12 mouse cellular contexts compared by ENCODE assay signal in the genomic region with DNA sequence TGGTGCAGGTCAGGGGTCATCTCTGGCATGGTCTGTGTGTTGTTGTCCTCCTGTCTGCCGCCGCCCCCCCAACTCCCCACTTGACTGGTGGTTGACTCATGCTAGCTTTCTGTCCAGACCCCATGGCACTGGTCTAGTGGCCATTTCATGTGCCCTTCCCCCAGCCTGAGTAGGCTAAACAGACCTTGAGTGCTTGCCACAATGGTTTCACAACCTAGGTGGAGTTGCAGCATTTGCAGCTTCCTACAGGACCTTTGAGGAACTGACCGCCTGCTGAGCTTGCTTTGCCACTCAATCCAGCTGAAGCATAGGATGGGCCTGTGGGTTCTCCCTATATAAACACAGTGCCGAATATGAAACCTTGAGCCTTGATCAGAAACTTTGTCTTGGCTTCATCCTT. TPM values are rescaled to one million over a fixed set of nuclear protein-coding genes. Genes with fewer than 3 reads are reported as not detected.
A peak's percentile ranks its signal among the peaks of the same experiment; 100 is the strongest.
DNase-seq lines count a peak whose midpoint lies in the region; ATAC-seq and TF ChIP-seq lines count a peak whose summit lies in the region.
"Had no signal": no experiment of that assay in that cellular context is flagged by ENCODE, and none has a peak within 500 bp of the region (broad histone marks: within the 10 kb centered on the region; RNA-seq: fewer than 3 reads in every experiment).

No protein-coding gene starts in this region.

- peak; percentile 72 for ATAC-seq in neutrophil, adult 5-6 weeks (ENCODE audit: extremely low read depth, insufficient number of reproducible peaks, low FRiP score, poor library complexity, severe bottlenecking)
- ATAC-seq: forebrain, embryonic 14.5 days had no signal

- peaks cover 11% of the 10 kb centered on the region for H3K36me3 ChIP-seq in liver, adult 2 months (ENCODE audit: control insufficient read depth, insufficient read depth, low read length)

- peak; percentile 32 for DNase-seq in liver, adult 2 months (ENCODE audit: extremely low read depth, low read depth, low spot score)
- no peak for DNase-seq in liver
- peak; percentile 42 to 71 for DNase-seq in adrenal gland, postnatal 36 days
- no peak for DNase-seq in lung, adult 2 months
- DNase-seq in heart, adult 9 months (ENCODE audit: low spot score in 2 of 2) = no peak
- no peak for DNase-seq in urinary bladder, postnatal 25 days (ENCODE audit: low spot score)
- DNase-seq: cerebellum, adult 8-10 months had no signal

- H3K27me3 ChIP-seq in liver, adult 2 months (ENCODE audit: control insufficient read depth, insufficient read depth, low read length) = no peaks in the 10 kb centered on the region
- H3K27me3 ChIP-seq: megakaryocyte, embryonic 14.5 days had no signal

- peaks cover 3% of the 10 kb centered on the region; the same call in 1 of the 2 replicates for H3K79me2 ChIP-seq in liver, adult 2 months (ENCODE audit: control insufficient read depth, insufficient read depth, low read length)

- WGBS in liver, adult 2 months = 80% methylated on average over 4 of the region's 4 CpGs
- 85% methylated on average over 4 of the region's 4 CpGs for WGBS in lung, adult 2 months

- no peak for TF ChIP-seq POLR2A in liver, adult 2 months (IDR thresholded peaks at IDR 0.05; ENCODE audit: extremely low read depth, insufficient read depth, low read length)
- TF ChIP-seq POLR2A in lung, adult 2 months (IDR thresholded peaks at IDR 0.05; ENCODE audit: borderline replicate concordance, extremely low read depth, low read depth, low read length) = no peak

- H3K4me1 ChIP-seq in liver, adult 2 months (ENCODE audit: control insufficient read depth, insufficient read depth, low read length) = no peaks in the 10 kb centered on the region
- H3K4me1 ChIP-seq in lung, adult 2 months (ENCODE audit: control insufficient read depth, insufficient read depth, low read length) = no peaks in the 10 kb centered on the region

- no peak overlapping the region for H3K27ac ChIP-seq in liver, adult 2 months (replicated peaks; ENCODE audit: insufficient read depth, low read depth, low read length)
- H3K27ac ChIP-seq: hindbrain, embryonic 14.5 days; kidney, postnatal 0 days had no signal

- H3K9ac ChIP-seq in liver, adult 2 months (ENCODE audit: low read depth, low read length) = no peak overlapping the region
- H3K9ac ChIP-seq: hindbrain, embryonic 14.5 days had no signal

- no peak for TF ChIP-seq CTCF in liver, adult 2 months (IDR thresholded peaks at IDR 0.05; ENCODE audit: low read depth, low read length)
- 0 out of 2 replicates have a peak, but pooled peaks have one; percentile 6 for TF ChIP-seq CTCF in lung, adult 2 months (IDR thresholded peaks at IDR 0.05; ENCODE audit: insufficient read depth, low read length)

- no peak overlapping the region for H3K4me3 ChIP-seq in liver, adult 2 months (ENCODE audit: insufficient read depth, low read depth, low read length)
- no peak overlapping the region for H3K4me3 ChIP-seq in lung, adult 2 months (replicated peaks; ENCODE audit: extremely low read depth, low read depth, low read length)
- H3K4me3 ChIP-seq: megakaryocyte, embryonic 14.5 days had no signal

RNA-seq across cellular contexts. Expression of a gene that starts 15.0 kb away (rescaled TPM):
- 29.3 and 31.0 TPM in 2 replicates for total RNA-seq in liver, adult 2 months (2014; rRNA removed)
- polyA plus RNA-seq in liver, adult 2 months (2012; rRNA removed) = 13.6 and 16.4 TPM in 2 replicates
- 10 to 100 TPM; 55.6 to 72.3 TPM for total RNA-seq in adrenal gland, postnatal 36 days (2021)
- 14.2 and 26.8 TPM in 2 replicates for polyA plus RNA-seq in lung, adult 2 months (2012; rRNA removed)
- total RNA-seq in neutrophil, adult 5-6 weeks (2017) = 56.2 and 63.6 TPM in 2 replicates

Comparison
In these comparisons a context has a peak if more than half of its experiments do, and no peak if none do; other contexts are left out.
1. DNase-seq: peak in liver, adult 2 months (single experiment) and adrenal gland, postnatal 36 days (2 of 2); none in liver (single experiment), lung, adult 2 months (single experiment), heart, adult 9 months (0 of 2) and urinary bladder, postnatal 25 days (single experiment).